Mouse (Mus musculus): ENCODE results near the gene Kank2.
A peak's percentile ranks its signal among the peaks of the same experiment; 100 is the strongest.
"Not testable (repeated sequence)": the region's sequence is repeated elsewhere in the genome, so short reads cannot be mapped to it uniquely, and the experiment has no call there.

The Kank2 gene

DNA sequence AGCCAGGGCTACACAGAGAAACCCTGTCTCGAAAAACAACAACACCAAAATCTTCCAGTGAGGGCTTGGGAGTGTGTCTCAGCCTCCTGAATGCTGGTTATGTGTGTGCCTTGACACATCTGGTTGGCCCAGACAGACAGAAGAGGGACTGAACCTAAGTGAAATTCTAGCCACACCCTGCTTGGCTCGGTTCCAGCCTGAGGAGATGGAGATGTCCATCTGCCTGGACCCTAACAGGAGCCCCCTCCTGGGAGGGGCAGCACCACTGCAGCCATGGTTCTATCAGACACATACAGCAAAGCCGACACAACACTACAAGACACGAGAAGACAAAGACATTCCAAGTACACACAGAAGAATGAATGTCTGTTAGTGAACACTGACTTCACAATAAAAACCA, 19.6 kb upstream of the Kank2 start:
- no peak for DNase-seq (ENCODE audit: low spot score in 2 of 2)

DNA sequence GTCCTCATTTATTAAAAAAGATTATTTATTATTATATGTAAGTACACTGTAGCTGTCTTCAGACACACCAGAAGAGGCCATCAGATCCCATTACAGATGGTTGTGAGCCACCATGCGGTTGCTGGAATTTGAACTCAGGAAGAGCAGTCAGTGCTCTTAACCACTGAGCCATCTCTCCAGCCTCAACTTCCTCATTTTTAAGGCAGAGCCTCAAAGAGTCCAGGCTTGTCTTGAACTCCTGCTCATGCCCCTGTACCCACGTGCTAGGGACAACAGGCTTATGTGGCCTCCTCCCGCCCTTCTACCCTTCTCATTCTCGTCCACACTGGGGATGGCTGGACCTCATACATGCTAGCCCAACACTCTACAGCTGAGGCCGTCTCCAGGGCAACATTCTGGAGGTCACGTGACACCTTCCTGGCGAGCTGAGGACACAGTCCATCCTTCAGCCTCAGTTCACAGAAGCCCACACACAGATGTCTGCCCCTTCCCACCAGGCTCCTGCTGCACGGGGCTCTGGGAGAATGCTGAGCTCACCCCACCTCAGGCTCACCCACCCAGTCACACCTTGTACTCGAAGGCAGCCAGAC, 18.3 kb upstream of the Kank2 start:
- DNase-seq (ENCODE audit: low spot score in 2 of 2), result no peak

DNA sequence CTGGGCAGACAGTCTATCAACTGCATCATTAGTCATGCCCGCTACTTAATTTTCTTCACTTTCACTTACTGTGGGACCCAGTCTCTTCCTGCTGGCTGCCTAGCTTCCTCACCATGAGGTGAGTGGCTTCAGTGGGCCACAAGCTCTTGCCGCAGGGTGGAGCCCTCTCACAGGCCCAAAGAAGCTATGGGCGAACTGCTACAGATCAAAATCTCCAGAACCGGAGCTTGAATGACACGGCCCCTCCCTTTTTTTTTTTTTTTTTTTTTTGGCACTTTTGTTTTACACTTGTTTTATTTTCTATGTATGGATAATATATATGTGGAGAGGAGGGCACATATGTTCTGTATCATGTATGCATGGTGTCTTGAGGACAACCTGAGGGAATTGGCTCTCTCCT, 12.6 kb upstream of the Kank2 start:
- DNase-seq (ENCODE audit: low spot score in 2 of 2), result no peak

GRCm38 (mm10) chr9:21808561-21808960, 10.0 kb upstream of the Kank2 start:
- DNase-seq (ENCODE audit: low spot score in 2 of 2), result no peak

DNA sequence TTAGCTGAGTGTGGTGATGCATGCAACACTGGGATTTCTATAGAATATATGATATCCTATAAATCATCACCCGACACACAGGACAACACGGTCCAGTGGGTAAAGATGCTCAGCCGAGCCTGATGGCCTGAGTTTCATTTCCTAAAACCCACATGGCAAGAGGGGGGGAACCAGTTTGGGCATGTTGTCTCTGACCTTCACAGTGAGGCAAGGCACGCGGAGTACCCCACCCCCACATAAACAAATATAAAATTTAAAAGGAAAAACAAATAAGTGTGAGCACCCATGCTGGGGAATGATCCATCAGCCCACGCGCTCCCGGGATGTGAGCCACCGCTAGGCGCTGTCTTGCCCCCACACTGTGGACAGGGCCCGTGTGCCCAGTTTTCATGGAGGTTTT, 8.4 kb upstream of the Kank2 start:
- no peak for DNase-seq (ENCODE audit: low spot score in 2 of 2)

GRCm38 (mm10) chr9:21806363-21806762, 7.8 kb upstream of the Kank2 start:
- DNase-seq (ENCODE audit: low spot score in 2 of 2), result no peak

DNA sequence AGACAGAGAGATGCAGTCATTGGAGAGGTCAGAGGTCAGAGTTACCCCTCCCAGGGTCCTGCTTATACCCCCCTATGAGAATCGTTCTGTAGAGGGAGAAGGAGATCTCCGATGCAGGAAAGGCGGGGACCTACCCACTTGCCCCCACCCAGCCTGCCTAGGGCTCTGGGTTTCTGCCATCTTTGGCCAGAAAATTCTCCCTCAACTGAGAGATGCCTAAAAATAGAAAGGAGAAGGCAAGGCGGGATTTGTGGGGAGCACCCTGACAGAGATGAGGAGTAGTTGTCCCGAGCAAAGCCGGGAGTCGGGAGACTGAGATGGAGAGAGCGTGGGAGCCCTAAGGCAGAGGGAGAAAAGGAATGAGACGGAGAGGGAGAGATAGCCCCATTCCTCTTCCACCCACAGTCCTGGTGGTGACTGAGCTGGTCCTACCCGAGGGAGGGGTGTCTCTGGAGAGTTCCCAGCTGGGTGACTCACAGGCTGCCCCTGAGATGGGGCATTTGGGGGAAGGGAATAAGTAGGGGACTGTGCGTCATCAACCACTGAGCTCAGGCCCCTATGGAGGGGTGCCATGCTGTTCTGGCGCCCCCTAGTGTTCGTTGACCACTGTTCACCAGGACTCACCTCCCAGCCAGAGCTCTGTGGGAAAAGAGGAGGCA, 5.6 kb upstream of the Kank2 start:
- DNase-seq (ENCODE audit: low spot score in 2 of 2), result peak; percentile 62 to 80

GRCm38 (mm10) chr9:21801591-21801990, 3.0 kb upstream of the Kank2 start:
- DNase-seq (ENCODE audit: low spot score in 2 of 2), result no peak

GRCm38 (mm10) chr9:21801121-21801520, 2.6 kb upstream of the Kank2 start:
- no peak for DNase-seq (ENCODE audit: low spot score in 2 of 2)

GRCm38 (mm10) chr9:21799010-21799350, 436 bp upstream of the Kank2 start:
- DNase-seq (ENCODE audit: low spot score in 2 of 2), result no peak

DNA sequence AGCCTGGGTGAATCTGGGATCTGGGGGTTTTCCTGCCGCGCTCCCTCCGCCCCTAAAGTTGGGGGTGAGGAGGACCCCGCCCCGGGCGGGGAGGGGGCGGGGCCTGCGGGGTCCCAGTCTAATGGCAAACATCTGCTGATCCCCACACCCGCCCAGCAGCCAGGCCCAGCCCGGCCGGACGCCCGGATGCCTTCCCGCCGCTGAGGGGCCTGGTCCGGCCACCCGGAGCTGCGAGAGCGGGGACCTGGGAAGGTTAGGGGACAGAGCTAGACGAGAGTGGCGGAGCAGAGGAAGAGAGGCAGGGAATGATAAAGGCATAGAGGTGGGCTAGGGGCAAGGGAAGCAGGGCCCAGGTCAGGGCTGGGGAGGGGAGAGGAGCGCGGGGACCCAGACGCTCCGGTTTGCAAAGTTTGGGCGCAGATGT, 611 bp downstream of the Kank2 start:
- DNase-seq (ENCODE audit: low spot score in 2 of 2), result peak in 1 of 2 experiments; percentile 28

- DNase-seq (ENCODE audit: low spot score in 2 of 2), result no peak
Observed at GRCm38 (mm10) chr9:21796919-21797318, 1.6 kb downstream of the Kank2 start.

GRCm38 (mm10) chr9:21796259-21796658, 2.3 kb downstream of the Kank2 start:
- DNase-seq (ENCODE audit: low spot score in 2 of 2), result no peak

GRCm38 (mm10) chr9:21795579-21795978, 3.0 kb downstream of the Kank2 start:
- DNase-seq (ENCODE audit: low spot score in 2 of 2), result no peak

DNA sequence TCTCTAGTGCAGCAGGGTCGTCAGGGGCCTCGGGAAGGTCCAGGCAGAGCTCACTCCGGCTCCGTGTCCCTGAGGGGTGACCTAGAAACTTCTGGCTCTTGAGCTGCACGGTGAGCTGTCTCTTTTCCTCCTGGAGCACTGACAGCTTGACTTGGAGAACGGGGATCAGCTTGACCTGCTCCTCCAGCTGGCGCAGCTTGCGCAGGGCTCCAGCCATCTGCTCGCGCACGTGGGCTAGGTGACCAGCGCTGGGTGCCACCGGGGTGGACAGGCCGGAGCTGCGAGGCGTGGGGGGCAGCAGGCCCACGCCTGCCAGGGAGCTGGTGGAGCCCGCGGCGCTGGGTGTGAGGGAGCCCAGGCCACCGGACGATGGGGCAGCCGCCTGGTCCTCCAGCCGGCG, 3.6 kb downstream of the Kank2 start:
- no peak for DNase-seq (ENCODE audit: low spot score in 2 of 2)

DNA sequence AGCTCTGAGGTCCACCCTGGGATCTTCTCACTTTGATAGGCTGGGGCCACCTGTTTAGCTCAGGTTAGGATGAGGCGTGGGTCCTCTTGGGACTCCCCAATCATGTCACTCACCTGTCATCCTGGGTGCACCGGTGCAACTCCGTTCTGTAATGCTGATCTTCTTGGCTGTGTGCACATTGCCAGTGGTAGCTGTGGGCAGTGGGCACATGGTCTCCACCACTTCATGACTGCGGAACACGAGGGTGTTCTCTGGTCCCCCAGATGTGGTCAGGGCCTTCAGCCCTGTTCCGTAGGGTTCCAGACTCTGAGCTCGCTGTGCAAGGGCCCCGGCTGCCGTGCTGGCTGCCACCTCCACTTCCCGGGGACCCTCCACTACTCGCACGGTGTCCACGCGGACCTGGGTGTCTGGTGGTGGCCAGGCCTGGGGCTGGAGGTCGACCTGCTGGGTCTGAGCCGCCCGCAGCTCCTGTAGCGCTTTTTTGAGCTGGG, 4.2 kb downstream of the Kank2 start:
- no peak for DNase-seq (ENCODE audit: low spot score in 2 of 2)

- DNase-seq (ENCODE audit: low spot score in 2 of 2), result not testable (repeated sequence)
Observed at GRCm38 (mm10) chr9:21793507-21793906, 5.0 kb downstream of the Kank2 start.

- DNase-seq (ENCODE audit: low spot score in 2 of 2), result peak in 1 of 2 experiments; percentile 76
Observed at GRCm38 (mm10) chr9:21792644-21793043, 5.9 kb downstream of the Kank2 start.

GRCm38 (mm10) chr9:21791861-21792260, 6.7 kb downstream of the Kank2 start:
- DNase-seq (ENCODE audit: low spot score in 2 of 2), result no peak

GRCm38 (mm10) chr9:21788234-21788633, 10.3 kb downstream of the Kank2 start:
- no peak for DNase-seq (ENCODE audit: low spot score in 2 of 2)

GRCm38 (mm10) chr9:21787654-21788053, 10.9 kb downstream of the Kank2 start:
- no peak for DNase-seq (ENCODE audit: low spot score in 2 of 2)

DNA sequence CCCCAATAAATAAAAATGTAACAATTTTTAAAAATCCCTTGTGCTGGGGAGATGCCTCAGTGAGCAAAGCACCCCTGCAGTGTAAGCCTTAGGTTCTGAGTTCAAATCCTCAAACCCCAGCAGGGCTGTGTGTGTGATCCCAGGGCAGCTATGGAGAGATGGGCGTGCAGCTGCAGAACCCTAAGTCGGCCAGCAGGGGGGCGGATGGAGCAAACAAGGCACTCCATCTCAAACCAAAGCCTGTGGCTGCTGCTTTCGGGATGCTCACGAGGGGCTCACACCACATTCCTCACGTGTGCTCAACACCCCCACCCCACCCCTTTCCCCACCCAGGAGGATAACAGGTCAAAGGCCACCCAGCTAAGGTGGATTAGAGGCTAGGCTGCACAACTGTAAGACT, 11.6 kb downstream of the Kank2 start:
- peak in 1 of 2 experiments; percentile 58 for DNase-seq (ENCODE audit: low spot score in 2 of 2)

GRCm38 (mm10) chr9:21786309-21786708, 12.2 kb downstream of the Kank2 start:
- not testable (repeated sequence) for DNase-seq (ENCODE audit: low spot score in 2 of 2)

Measured in cerebellum, postnatal 4 days (tissue).